Mouse (Mus musculus) forebrain, embryonic 14.5 days (tissue): ENCODE data around the gene Scn1b. TPM values are rescaled to one million over a fixed set of nuclear protein-coding genes. Genes with fewer than 3 reads are reported as not detected.

ENCODE experiments used
- ATAC-seq: fragments of 200-750 bp; cut with Nextera tagmentation; 2 replicates; pipeline ENCODE4 v1.8.0; 2017; ENCODE audit warnings: mild to moderate bottlenecking, moderate library complexity
- DNase-seq: peaks from one replicate; pipeline ENCODE4 v3.0.0-alpha.2; 2015; ENCODE audit warnings: low spot score
- H3K27ac ChIP-seq: fragments of 300-500 bp; sonication (generic); 2 replicates; pipeline ENCODE4 v1.5.1; 2014; ENCODE audit warnings: low read depth, mild to moderate bottlenecking, control low read depth, low read length, moderate library complexity
- H3K27me3 ChIP-seq: fragments of 300-500 bp; sonication (generic); replicated peaks from 2 replicates; pipeline ENCODE4 v1.6.1; 2014; ENCODE audit warnings: low read length, control low read depth, mixed read lengths; ENCODE audit not compliant: control insufficient read depth, insufficient read depth
- H3K36me3 ChIP-seq: fragments of 300-500 bp; sonication (generic); 2 replicates; pipeline ENCODE4 v1.6.1; 2014; ENCODE audit warnings: low read length, control low read depth; ENCODE audit not compliant: control insufficient read depth, insufficient read depth
- H3K4me1 ChIP-seq: fragments of 300-500 bp; sonication (generic); 2 replicates; pipeline ENCODE4 v1.6.1; 2014; ENCODE audit warnings: antibody characterized with exemption, low read length, control low read depth; ENCODE audit not compliant: control insufficient read depth, insufficient read depth
- H3K4me2 ChIP-seq: fragments of 300-500 bp; sonication (generic); 2 replicates; pipeline ENCODE4 v1.6.1; 2014; ENCODE audit warnings: mild to moderate bottlenecking, control low read depth, low read length
- H3K4me3 ChIP-seq: fragments of 300-500 bp; sonication (generic); 2 replicates; pipeline ENCODE4 v1.5.1; 2014; ENCODE audit warnings: low read depth, low read length, control low read depth
- H3K9ac ChIP-seq: fragments of 300-500 bp; sonication (generic); 2 replicates; pipeline ENCODE4 v1.6.1; 2014; ENCODE audit warnings: mild to moderate bottlenecking, low read length, control low read depth, moderate library complexity
- H3K9me3 ChIP-seq: fragments of 300-500 bp; sonication (generic); replicated peaks from 2 replicates; pipeline ENCODE4 v1.6.1; 2016; ENCODE audit warnings: low read length, control low read depth, mixed read lengths; ENCODE audit not compliant: control insufficient read depth
- WGBS: fragments of 180-500 bp; shearing (Covaris S2); extraction: QIAGEN DNeasy Blood & Tissue Kit; methylation state at CpG from one replicate; pipeline ENCODE4 v1.1.7; 2014; 5-methylcytosine and 5-hydroxymethylcytosine counted together
- polyA plus RNA-seq: library from polyadenylated mRNA; unstranded; fragments of >200 nt; fragmentation: Nextera tagmentation; extraction: Ambion mirVana; gene quantifications from 2 replicates; pipeline ENCODE4 v1.2.1, GENCODE M21; 2014

The Scn1b gene
- polyA plus RNA-seq, 1 experiment from 2014 or later = 2.8 TPM

DNA sequence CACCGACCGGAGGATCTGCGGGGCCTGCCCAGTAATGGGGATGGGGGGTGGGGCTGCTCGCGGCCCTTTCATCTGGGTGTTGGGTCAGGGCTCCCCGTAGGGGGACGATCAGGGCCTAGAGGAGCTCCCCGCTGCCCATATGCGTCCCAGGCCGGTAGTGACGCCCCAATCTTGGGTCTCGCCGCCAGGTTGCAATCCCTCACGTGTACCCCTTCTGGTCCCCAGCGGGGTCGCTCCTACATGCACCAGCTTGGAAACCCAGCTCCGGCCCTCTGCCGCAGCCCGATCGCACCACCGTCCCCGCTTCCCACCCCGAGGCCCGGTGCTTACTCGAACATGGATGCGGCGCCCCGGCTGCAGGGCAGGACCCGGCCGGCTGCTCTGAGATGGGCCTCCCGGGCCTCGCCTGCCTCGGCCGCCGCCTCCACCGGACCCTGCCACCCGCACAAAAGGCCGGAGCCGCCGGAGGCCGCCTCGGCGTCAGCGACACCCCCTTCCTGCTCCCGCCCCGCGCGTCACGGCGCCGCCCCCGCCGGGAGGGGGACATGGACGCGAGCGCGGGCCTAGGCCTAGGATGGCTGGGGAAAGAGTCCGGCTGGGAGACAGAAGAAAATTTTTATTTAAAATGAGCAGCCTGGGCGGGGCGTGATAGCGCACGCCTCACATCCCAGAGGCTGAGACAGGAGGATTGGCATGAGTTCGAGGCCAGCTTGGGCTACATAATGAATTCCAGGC, 23.9 kb upstream of the Scn1b start:
- peak overlapping the region; percentile 98 for H3K9ac ChIP-seq

DNA sequence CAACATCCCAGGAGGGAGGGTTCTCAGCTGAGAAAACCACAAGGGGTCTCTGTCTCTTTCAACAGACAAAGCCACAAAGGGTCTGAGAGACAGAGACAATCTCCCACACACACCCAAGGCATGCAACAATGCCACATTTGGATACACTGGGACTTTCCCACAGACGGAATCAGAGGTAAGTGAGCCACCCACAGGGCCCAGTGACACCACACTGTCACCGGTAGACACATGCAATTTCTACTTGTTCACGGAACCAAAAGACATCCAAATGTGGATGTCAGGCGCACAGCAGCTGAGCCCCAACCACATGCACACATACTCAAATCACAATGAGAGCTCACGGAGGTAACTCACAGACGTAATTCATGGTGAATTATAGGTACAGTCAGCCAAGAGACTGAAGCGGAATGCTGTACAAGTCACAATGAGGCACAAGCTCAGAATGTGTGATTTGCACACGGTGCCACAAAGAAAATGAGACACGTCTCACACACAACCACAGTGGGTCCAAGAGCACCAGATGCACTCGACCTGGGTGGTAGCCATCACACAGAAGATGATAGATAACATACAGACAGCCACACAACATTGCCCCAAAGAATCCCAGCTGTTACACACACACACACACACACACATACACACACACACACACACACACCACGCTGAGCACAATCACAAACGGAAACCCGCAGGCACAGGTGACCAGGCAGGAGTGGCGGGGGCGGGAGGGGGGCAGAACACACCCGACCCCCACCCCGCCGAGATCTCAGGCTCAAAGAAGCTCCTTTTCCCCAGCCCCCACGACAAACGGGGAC, 23.2 kb upstream of the Scn1b start:
- WGBS = 2% methylated on average over 20 of the region's 20 CpGs
- Histone ChIP-seq H3K4me1 (peaks cover 8% of the 10 kb centered on the region), H3K36me3 (0 out of 2 replicates have a peak, but pooled peaks cover 9% of the 10 kb centered on the region), H3K9ac (peak overlapping the region; percentile 98), H3K27ac (peak overlapping the region; percentile 97), H3K4me3 (peak overlapping the region; percentile 89), H3K27me3 (no peaks in the 10 kb centered on the region), H3K4me2 (peak overlapping the region; percentile 85), H3K9me3 (no peaks in the 10 kb centered on the region)
- DNase-seq (peak; percentile 65), ATAC-seq (peak; percentile 10)

More for the DNA sequence above, 23.9 kb upstream of the Scn1b start:
- Histone ChIP-seq H3K4me3 (peak overlapping the region; percentile 89), H3K4me2 (peak overlapping the region; percentile 85), H3K36me3 (0 out of 2 replicates have a peak, but pooled peaks cover 9% of the 10 kb centered on the region), H3K27me3 (no peaks in the 10 kb centered on the region), H3K9me3 (no peaks in the 10 kb centered on the region), H3K4me1 (peaks cover 8% of the 10 kb centered on the region), H3K27ac (peak overlapping the region; percentile 97)
- peak; percentile 92 for DNase-seq
- under 1% methylated on average over 57 of the region's 63 CpGs for WGBS
- ATAC-seq = peak; percentile 86

GRCm38 (mm10) chr7:31149271-31149670, 22.5 kb upstream of the Scn1b start:
- Histone ChIP-seq H3K9ac (peak overlapping the region; percentile 98), H3K27me3 (no peaks in the 10 kb centered on the region), H3K4me1 (peaks cover 8% of the 10 kb centered on the region), H3K9me3 (no peaks in the 10 kb centered on the region), H3K36me3 (0 out of 2 replicates have a peak, but pooled peaks cover 9% of the 10 kb centered on the region), H3K4me2 (peak overlapping the region; percentile 85), H3K27ac (peak overlapping the region; percentile 97), H3K4me3 (peak overlapping the region; percentile 89)
- DNase-seq = no peak
- no peak for ATAC-seq
- WGBS = 32% methylated on average over 9 of the region's 9 CpGs

DNA sequence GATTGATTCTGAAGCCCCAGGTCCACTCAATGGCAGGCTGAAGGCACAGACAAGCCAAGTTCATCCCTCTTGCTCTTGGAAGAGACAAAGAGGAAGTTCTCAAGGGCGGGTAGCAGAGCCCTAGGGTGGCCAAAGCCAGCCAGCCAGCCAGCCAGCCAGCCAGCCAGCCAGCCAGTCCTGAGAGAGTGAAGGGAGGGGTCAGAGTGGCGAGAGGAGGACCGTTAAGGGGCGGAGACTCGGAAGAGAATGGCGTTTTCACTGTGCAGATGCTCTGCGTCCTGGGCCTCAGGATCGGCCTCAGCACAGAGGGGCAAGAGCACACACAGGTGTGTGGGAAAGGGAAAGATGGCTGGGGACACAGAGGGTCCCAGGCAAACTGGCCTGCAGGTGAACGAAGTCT, 22.0 kb upstream of the Scn1b start:
- H3K4me3 ChIP-seq = peak overlapping the region; percentile 89
- peaks cover 10% of the 10 kb centered on the region for H3K36me3 ChIP-seq
- H3K9me3 ChIP-seq = no peaks in the 10 kb centered on the region
- DNase-seq = peak; percentile 75
- no peaks in the 10 kb centered on the region for H3K27me3 ChIP-seq
- H3K4me1 ChIP-seq = peaks cover 8% of the 10 kb centered on the region
- peak overlapping the region; percentile 97 for H3K27ac ChIP-seq
- ATAC-seq = peak; percentile 25
- peak overlapping the region; percentile 98 for H3K9ac ChIP-seq
- WGBS = 4% methylated on average over 9 of the region's 9 CpGs
- peak overlapping the region; percentile 85 for H3K4me2 ChIP-seq

GRCm38 (mm10) chr7:31148086-31148485, 21.3 kb upstream of the Scn1b start:
- ATAC-seq (no peak), DNase-seq (no peak)
- Histone ChIP-seq H3K27me3 (no peaks in the 10 kb centered on the region), H3K9me3 (no peaks in the 10 kb centered on the region), H3K4me1 (peaks cover 8% of the 10 kb centered on the region), H3K4me2 (peak overlapping the region; percentile 85), H3K9ac (peak overlapping the region; percentile 98), H3K36me3 (peaks cover 17% of the 10 kb centered on the region), H3K4me3 (peak overlapping the region; percentile 89), H3K27ac (peak overlapping the region; percentile 97)
- WGBS = 47% methylated on average over 3 of the region's 3 CpGs

DNA sequence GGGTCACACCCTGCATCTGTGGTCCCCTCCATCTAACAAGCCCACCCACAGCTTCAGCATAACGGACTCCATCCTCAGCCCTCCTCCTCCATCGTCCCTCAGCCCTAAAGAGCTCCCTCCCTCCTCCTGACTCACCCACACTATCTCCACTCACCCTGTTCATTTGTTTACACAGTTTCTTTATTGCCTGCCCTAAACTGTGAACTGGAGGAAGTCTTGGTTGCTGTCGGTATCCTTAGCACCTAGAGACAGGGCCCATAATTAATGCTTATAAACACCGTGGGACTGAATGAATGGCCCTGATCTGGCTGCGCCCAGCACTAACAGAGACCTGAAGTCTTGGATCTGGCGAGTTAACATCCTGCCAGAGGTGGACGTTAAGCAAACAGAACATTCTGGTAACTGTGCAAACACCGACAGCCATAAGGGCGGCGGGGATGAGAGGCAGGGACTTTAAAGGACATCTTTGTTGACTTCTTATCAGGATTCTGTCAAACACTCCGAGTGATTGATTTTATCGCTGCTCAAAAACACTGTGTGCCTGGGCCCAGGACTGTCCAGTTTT, 18.9 kb upstream of the Scn1b start:
- H3K4me3 ChIP-seq = no peak overlapping the region
- H3K9ac ChIP-seq = no peak overlapping the region
- 89% methylated on average over 12 of the region's 12 CpGs for WGBS
- H3K4me2 ChIP-seq = no peak overlapping the region
- peaks cover 41% of the 10 kb centered on the region for H3K36me3 ChIP-seq
- no peak overlapping the region for H3K27ac ChIP-seq
- ATAC-seq = no peak
- H3K27me3 ChIP-seq = no peaks in the 10 kb centered on the region
- DNase-seq = no peak
- H3K4me1 ChIP-seq = peaks cover 8% of the 10 kb centered on the region
- no peaks in the 10 kb centered on the region for H3K9me3 ChIP-seq

DNA sequence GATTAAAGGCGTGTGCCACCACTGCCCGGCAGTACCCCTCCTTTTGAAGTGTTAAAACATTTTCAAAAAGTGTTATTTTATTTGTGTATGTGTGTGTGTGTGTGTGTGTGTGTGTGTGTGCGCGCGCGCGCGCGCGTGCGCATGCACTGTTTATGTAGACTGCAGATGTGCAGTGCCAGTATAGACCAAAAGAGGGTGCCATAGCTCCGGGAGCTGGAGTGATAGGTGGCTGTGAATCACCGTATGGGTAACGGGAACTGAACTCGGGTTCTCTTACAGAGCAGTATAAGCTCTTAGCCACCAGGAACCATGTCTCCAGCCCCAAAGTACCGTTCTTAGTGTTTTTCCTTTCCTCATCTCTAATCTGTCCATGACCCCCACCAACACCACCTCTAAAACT, 18.1 kb upstream of the Scn1b start:
- no peak for ATAC-seq
- Histone ChIP-seq H3K4me1 (peaks cover 8% of the 10 kb centered on the region), H3K27me3 (no peaks in the 10 kb centered on the region), H3K9me3 (no peaks in the 10 kb centered on the region), H3K36me3 (peaks cover 49% of the 10 kb centered on the region), H3K27ac (no peak overlapping the region), H3K4me2 (no peak overlapping the region), H3K4me3 (no peak overlapping the region), H3K9ac (no peak overlapping the region)
- DNase-seq = no peak
- 99% methylated on average over 16 of the region's 16 CpGs for WGBS

DNA sequence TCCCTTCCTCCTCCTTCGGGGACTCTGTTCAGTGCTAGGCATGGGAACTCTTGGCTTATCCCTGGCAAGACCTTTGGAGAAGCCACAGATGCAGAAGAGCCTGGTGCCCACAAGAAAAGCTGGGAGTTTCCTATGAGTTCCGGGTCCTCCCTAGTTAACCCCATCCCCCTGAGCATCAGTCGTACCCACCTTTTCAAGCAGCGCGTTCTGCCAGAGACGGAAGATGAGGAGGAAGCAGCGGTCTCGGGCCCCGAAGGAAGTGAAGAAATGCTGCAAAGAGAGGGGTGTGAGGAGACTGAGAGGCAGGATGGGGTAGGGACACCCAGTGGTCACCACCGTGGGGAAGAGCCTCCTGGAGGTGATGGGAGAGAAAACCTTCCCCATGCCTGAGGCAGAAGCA, 14.1 kb upstream of the Scn1b start:
- Histone ChIP-seq H3K36me3 (peaks cover 81% of the 10 kb centered on the region), H3K27ac (no peak overlapping the region), H3K9ac (no peak overlapping the region), H3K9me3 (no peaks in the 10 kb centered on the region), H3K4me2 (no peak overlapping the region), H3K27me3 (no peaks in the 10 kb centered on the region), H3K4me1 (no peaks in the 10 kb centered on the region), H3K4me3 (no peak overlapping the region)
- ATAC-seq (no peak), DNase-seq (no peak)
- WGBS = 95% methylated on average over 10 of the region's 10 CpGs
